17 mouse cellular contexts compared by ENCODE assay signal in genomic region chr12:41575221-41575620, GRCm38 (mm10).
DNase-seq lines count a peak whose midpoint lies in the region; ATAC-seq and TF ChIP-seq lines count a peak whose summit lies in the region.
"Had no signal": no experiment of that assay in that cellular context is flagged by ENCODE, and none has a peak within 500 bp of the region (broad histone marks: within the 10 kb centered on the region; RNA-seq: fewer than 3 reads in every experiment).

No protein-coding gene starts in this region.

- 77% methylated on average over 4 of the region's 4 CpGs for WGBS in forebrain, embryonic 14.5 days
- 85% methylated on average over 4 of the region's 4 CpGs for WGBS in forebrain, embryonic 12.5 days
- 58% methylated on average over 4 of the region's 4 CpGs for WGBS in forebrain, embryonic 16.5 days
- WGBS in forebrain, embryonic 11.5 days, result 87% methylated on average over 4 of the region's 4 CpGs
- 38% methylated on average over 4 of the region's 4 CpGs for WGBS in hindbrain, postnatal 0 days
- 83% methylated on average over 4 of the region's 4 CpGs for WGBS in hindbrain, embryonic 11.5 days

- no peaks in the 10 kb centered on the region for H3K36me3 ChIP-seq in forebrain, embryonic 14.5 days (ENCODE audit: control insufficient read depth, insufficient read depth, low read length)
- no peaks in the 10 kb centered on the region for H3K36me3 ChIP-seq in forebrain, embryonic 12.5 days (replicated peaks)
- no peaks in the 10 kb centered on the region for H3K36me3 ChIP-seq in forebrain, embryonic 16.5 days (ENCODE audit: control insufficient read depth, insufficient read depth)
- H3K36me3 ChIP-seq in forebrain, embryonic 11.5 days (ENCODE audit: control insufficient read depth, insufficient read depth, low read length), result no peaks in the 10 kb centered on the region
- no peaks in the 10 kb centered on the region for H3K36me3 ChIP-seq in hindbrain, postnatal 0 days (ENCODE audit: insufficient read depth, low read length)
- no peaks in the 10 kb centered on the region for H3K36me3 ChIP-seq in hindbrain, embryonic 11.5 days (ENCODE audit: control insufficient read depth, insufficient read depth, low read length)
- H3K36me3 ChIP-seq: embryonic facial prominence, embryonic 13.5 days had no signal

- TF ChIP-seq POLR2A in brain, embryonic 14.5 days (IDR thresholded peaks at IDR 0.05; ENCODE audit: borderline replicate concordance, extremely low read depth, insufficient read depth, insufficient read length, poor library complexity, severe bottlenecking), result no peak

- H3K27me3 ChIP-seq in forebrain, embryonic 14.5 days (replicated peaks; ENCODE audit: control insufficient read depth, insufficient read depth, low read length), result no peaks in the 10 kb centered on the region
- H3K27me3 ChIP-seq in forebrain, embryonic 12.5 days, result no peaks in the 10 kb centered on the region
- no peaks in the 10 kb centered on the region for H3K27me3 ChIP-seq in forebrain, embryonic 16.5 days (replicated peaks; ENCODE audit: control insufficient read depth, insufficient read depth, low read length)
- H3K27me3 ChIP-seq in forebrain, embryonic 11.5 days (ENCODE audit: control insufficient read depth, insufficient read depth, low read length), result no peaks in the 10 kb centered on the region
- H3K27me3 ChIP-seq in hindbrain, postnatal 0 days (ENCODE audit: insufficient read depth, low read length), result no peaks in the 10 kb centered on the region
- no peaks in the 10 kb centered on the region for H3K27me3 ChIP-seq in hindbrain, embryonic 11.5 days (ENCODE audit: control insufficient read depth, insufficient read depth, low read length)
- H3K27me3 ChIP-seq: embryonic facial prominence, embryonic 13.5 days had no signal

- no peak overlapping the region for H3K27ac ChIP-seq in forebrain, embryonic 14.5 days (ENCODE audit: low read depth, low read length)
- no peak overlapping the region for H3K27ac ChIP-seq in forebrain, embryonic 12.5 days
- no peak overlapping the region for H3K27ac ChIP-seq in forebrain, embryonic 16.5 days (ENCODE audit: low read length)
- no peak overlapping the region for H3K27ac ChIP-seq in forebrain, embryonic 11.5 days (ENCODE audit: low read depth, low read length)
- H3K27ac ChIP-seq in hindbrain, postnatal 0 days, result no peak overlapping the region
- H3K27ac ChIP-seq in hindbrain, embryonic 11.5 days (ENCODE audit: low read depth, low read length), result no peak overlapping the region
- H3K27ac ChIP-seq: embryonic facial prominence, embryonic 13.5 days had no signal

- H3K4me3 ChIP-seq in forebrain, embryonic 14.5 days (ENCODE audit: low read depth, low read length), result no peak overlapping the region
- H3K4me3 ChIP-seq in forebrain, embryonic 12.5 days (replicated peaks), result no peak overlapping the region
- H3K4me3 ChIP-seq in forebrain, embryonic 16.5 days (replicated peaks; ENCODE audit: low read length), result no peak overlapping the region
- H3K4me3 ChIP-seq in forebrain, embryonic 11.5 days (ENCODE audit: low read depth, low read length), result no peak overlapping the region
- H3K4me3 ChIP-seq in hindbrain, postnatal 0 days (ENCODE audit: low read length), result no peak overlapping the region
- no peak overlapping the region for H3K4me3 ChIP-seq in hindbrain, embryonic 11.5 days (ENCODE audit: low read depth, low read length)
- H3K4me3 ChIP-seq: embryonic facial prominence, embryonic 13.5 days had no signal

- no peak for ATAC-seq in forebrain, embryonic 14.5 days
- no peak for ATAC-seq in forebrain, embryonic 12.5 days (ENCODE audit: low FRiP score)
- ATAC-seq in forebrain, embryonic 16.5 days, result peak; percentile 54
- ATAC-seq in forebrain, embryonic 11.5 days (replicated peaks; ENCODE audit: low FRiP score), result no peak
- ATAC-seq in hindbrain, postnatal 0 days, result no peak
- no peak for ATAC-seq in hindbrain, embryonic 11.5 days (ENCODE audit: low FRiP score)

- no peaks in the 10 kb centered on the region for H3K9me3 ChIP-seq in forebrain, embryonic 14.5 days (replicated peaks; ENCODE audit: control insufficient read depth, low read length)
- no peaks in the 10 kb centered on the region for H3K9me3 ChIP-seq in forebrain, embryonic 12.5 days
- H3K9me3 ChIP-seq in forebrain, embryonic 16.5 days (ENCODE audit: control insufficient read depth, low read length), result no peaks in the 10 kb centered on the region
- H3K9me3 ChIP-seq in forebrain, embryonic 11.5 days (ENCODE audit: control insufficient read depth, low read length), result no peaks in the 10 kb centered on the region
- no peaks in the 10 kb centered on the region for H3K9me3 ChIP-seq in hindbrain, postnatal 0 days (ENCODE audit: low read length)
- H3K9me3 ChIP-seq in hindbrain, embryonic 11.5 days (ENCODE audit: control insufficient read depth, low read length), result no peaks in the 10 kb centered on the region
- H3K9me3 ChIP-seq: embryonic facial prominence, embryonic 13.5 days had no signal

- H3K4me1 ChIP-seq in forebrain, embryonic 14.5 days (ENCODE audit: control insufficient read depth, insufficient read depth, low read length), result no peaks in the 10 kb centered on the region
- H3K4me1 ChIP-seq in forebrain, embryonic 12.5 days, result no peaks in the 10 kb centered on the region
- no peaks in the 10 kb centered on the region for H3K4me1 ChIP-seq in forebrain, embryonic 16.5 days (replicated peaks; ENCODE audit: control insufficient read depth, insufficient read depth, low read length)
- no peaks in the 10 kb centered on the region for H3K4me1 ChIP-seq in forebrain, embryonic 11.5 days (replicated peaks; ENCODE audit: control insufficient read depth, insufficient read depth, low read length)
- no peaks in the 10 kb centered on the region for H3K4me1 ChIP-seq in hindbrain, postnatal 0 days (ENCODE audit: insufficient read depth, low read length)
- no peaks in the 10 kb centered on the region for H3K4me1 ChIP-seq in hindbrain, embryonic 11.5 days (replicated peaks; ENCODE audit: control insufficient read depth, insufficient read depth, low read length)
- H3K4me1 ChIP-seq: embryonic facial prominence, embryonic 13.5 days had no signal

- no peak overlapping the region for H3K9ac ChIP-seq in forebrain, embryonic 14.5 days (ENCODE audit: low read length)
- H3K9ac ChIP-seq in forebrain, embryonic 12.5 days, result no peak overlapping the region
- H3K9ac ChIP-seq in forebrain, embryonic 16.5 days (replicated peaks; ENCODE audit: low read depth, low read length), result no peak overlapping the region
- H3K9ac ChIP-seq in forebrain, embryonic 11.5 days (ENCODE audit: low read length), result no peak overlapping the region
- no peak overlapping the region for H3K9ac ChIP-seq in hindbrain, postnatal 0 days (replicated peaks; ENCODE audit: low read length)
- no peak overlapping the region for H3K9ac ChIP-seq in hindbrain, embryonic 11.5 days (ENCODE audit: low read depth, low read length)
- H3K9ac ChIP-seq: embryonic facial prominence, embryonic 13.5 days had no signal

- no peak for TF ChIP-seq CTCF in hindbrain, postnatal 0 days (IDR thresholded peaks at IDR 0.05; ENCODE audit: low read depth)
- no peak for TF ChIP-seq CTCF in brain, embryonic 14.5 days (IDR thresholded peaks at IDR 0.05; ENCODE audit: borderline replicate concordance, extremely low read depth, insufficient read depth, insufficient read length)

- DNase-seq in forebrain, embryonic 14.5 days (ENCODE audit: low spot score), result peak; percentile 37
- no peak for DNase-seq in forebrain, embryonic 11.5 days (ENCODE audit: low spot score)
- peak; percentile 40 for DNase-seq in hindbrain, postnatal 0 days (ENCODE audit: low spot score)
- no peak for DNase-seq in hindbrain, embryonic 11.5 days (ENCODE audit: low spot score)
- peak; percentile 31 for DNase-seq in brain, embryonic 14.5 days (ENCODE audit: low read depth)
- DNase-seq in kidney, adult 18-20 months, result no peak
- DNase-seq: adrenal gland, adult 2 months; adrenal gland, postnatal 10 days; adrenal gland, postnatal 25 days; cerebellum, adult 11-12 months; cerebellum, adult 2 months; cerebellum, adult 9-10 months; cerebellum, postnatal 10 days; cerebellum, postnatal 25 days had no signal

- H3K4me2 ChIP-seq in forebrain, embryonic 14.5 days (ENCODE audit: low read length), result no peak overlapping the region
- no peak overlapping the region for H3K4me2 ChIP-seq in forebrain, embryonic 12.5 days
- H3K4me2 ChIP-seq in forebrain, embryonic 16.5 days (ENCODE audit: low read length), result no peak overlapping the region
- H3K4me2 ChIP-seq in forebrain, embryonic 11.5 days (ENCODE audit: low read depth, low read length, severe bottlenecking), result no peak overlapping the region
- H3K4me2 ChIP-seq in hindbrain, postnatal 0 days (ENCODE audit: low read depth, low read length), result no peak overlapping the region
- H3K4me2 ChIP-seq in hindbrain, embryonic 11.5 days (replicated peaks; ENCODE audit: low read depth, low read length), result no peak overlapping the region
- H3K4me2 ChIP-seq: embryonic facial prominence, embryonic 13.5 days had no signal

Comparison
In these comparisons a context has a peak if more than half of its experiments do, and no peak if none do; other contexts are left out.
1. DNase-seq: peak in forebrain, embryonic 14.5 days (single experiment), hindbrain, postnatal 0 days (single experiment) and brain, embryonic 14.5 days (single experiment); none in forebrain, embryonic 11.5 days (single experiment), hindbrain, embryonic 11.5 days (single experiment) and kidney, adult 18-20 months (single experiment).